Mouse (Mus musculus): ENCODE measurements at regions not wholly inside any gene's neighbourhood (a gene's known extent, or its start where the extent isn't known, plus 50 kb on each side); places are given as distances from the start of the nearest gene placed in this dataset.
A peak's percentile ranks its signal among the peaks of the same experiment; 100 is the strongest.
"Not testable (repeated sequence)": the region's sequence is repeated elsewhere in the genome, so short reads cannot be mapped to it uniquely, and the experiment has no call there.

GRCm38 (mm10) chr9:41914611-41915010 is 209.5 kb downstream of the Sorl1 start:
- no peak for DNase-seq (ENCODE audit: low spot score)

- DNase-seq (ENCODE audit: low spot score): no peak
Observed at GRCm38 (mm10) chr9:41913911-41914310, 210.2 kb downstream of the Sorl1 start.

- DNase-seq (ENCODE audit: low spot score): no peak
Observed at GRCm38 (mm10) chr9:41912482-41912881, 211.6 kb downstream of the Sorl1 start.

GRCm38 (mm10) chr9:41900606-41900974 is 223.5 kb downstream of the Sorl1 start:
- no peak for DNase-seq (ENCODE audit: low spot score)

- no peak for DNase-seq (ENCODE audit: low spot score)
Observed at GRCm38 (mm10) chr9:41899766-41900605, 224.1 kb downstream of the Sorl1 start.

- no peak for DNase-seq (ENCODE audit: low spot score)
Observed at GRCm38 (mm10) chr9:41895106-41895505, 229.0 kb downstream of the Sorl1 start.

GRCm38 (mm10) chr9:41892841-41893240 is 231.3 kb downstream of the Sorl1 start:
- DNase-seq (ENCODE audit: low spot score): no peak

GRCm38 (mm10) chr9:41891206-41891605 is 232.9 kb downstream of the Sorl1 start:
- DNase-seq (ENCODE audit: low spot score): no peak

- DNase-seq (ENCODE audit: low spot score): peak; percentile 58
Observed at GRCm38 (mm10) chr9:41890273-41891141, 233.6 kb downstream of the Sorl1 start.

GRCm38 (mm10) chr9:41889568-41890272 is 234.4 kb downstream of the Sorl1 start:
- no peak for DNase-seq (ENCODE audit: low spot score)

- DNase-seq (ENCODE audit: low spot score): no peak
Observed at GRCm38 (mm10) chr9:41888616-41889150, 235.4 kb downstream of the Sorl1 start.

- not testable (repeated sequence) for DNase-seq (ENCODE audit: low spot score)
Observed at GRCm38 (mm10) chr9:41886456-41886855, 237.6 kb downstream of the Sorl1 start.

- DNase-seq (ENCODE audit: low spot score): no peak
Observed at GRCm38 (mm10) chr9:41880457-41880856, 243.6 kb downstream of the Sorl1 start.

- no peak for DNase-seq (ENCODE audit: low spot score)
Observed at GRCm38 (mm10) chr9:41879080-41879479, 245.0 kb downstream of the Sorl1 start.

GRCm38 (mm10) chr9:41861136-41861535 is 263.0 kb downstream of the Sorl1 start:
- DNase-seq (ENCODE audit: low spot score): no peak

GRCm38 (mm10) chr9:41860681-41861080 is 263.4 kb downstream of the Sorl1 start:
- peak; percentile 29 for DNase-seq (ENCODE audit: low spot score)

GRCm38 (mm10) chr9:41859780-41860179 is 264.3 kb downstream of the Sorl1 start:
- DNase-seq (ENCODE audit: low spot score): no peak

- DNase-seq (ENCODE audit: low spot score): no peak
Observed at GRCm38 (mm10) chr9:41852099-41852498, 272.0 kb downstream of the Sorl1 start.

- no peak for DNase-seq (ENCODE audit: low spot score)
Observed at GRCm38 (mm10) chr9:41849628-41850326, 274.3 kb downstream of the Sorl1 start.

- DNase-seq (ENCODE audit: low spot score): no peak
Observed at GRCm38 (mm10) chr9:41844616-41845015, 279.5 kb downstream of the Sorl1 start.

Measured in ovary, postnatal 10 days (tissue).